Mouse (Mus musculus): ENCODE measurements around the gene Aldh3b2. TPM values are rescaled to one million over a fixed set of nuclear protein-coding genes. Genes with fewer than 3 reads are reported as not detected.

Gene Aldh3b2
- polyA plus RNA-seq, 1 experiment from 2014 or later: 0.51 TPM

DNA sequence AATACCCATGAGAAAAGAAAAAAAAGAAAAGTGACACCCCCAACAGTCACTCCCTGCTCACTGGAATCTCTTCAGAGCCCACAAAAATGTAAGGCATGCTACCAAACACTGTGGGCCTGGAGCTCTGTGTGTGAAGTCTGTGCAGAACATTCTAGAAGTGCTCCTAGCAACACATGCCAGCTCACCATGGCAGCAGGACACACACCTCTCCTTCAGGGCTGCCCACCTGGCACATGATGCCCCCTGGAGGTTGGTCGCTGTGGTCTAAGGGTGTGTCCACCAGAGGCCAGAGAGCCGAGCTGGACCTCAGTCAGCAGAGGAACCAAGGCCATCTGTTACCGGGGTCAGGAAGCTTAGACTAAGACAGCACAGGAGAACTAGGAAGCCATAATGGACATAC, 45.8 kb upstream of the Aldh3b2 start:
- 60% methylated on average over 3 of the region's 3 CpGs for WGBS
- Histone ChIP-seq H3K4me2 (replicated peaks; ENCODE audit: low read depth) (no peak overlapping the region), H3K9me3 (ENCODE audit: control insufficient read depth) (no peaks in the 10 kb centered on the region), H3K4me3 (ENCODE audit: low read depth, low read length) (no peak overlapping the region), H3K9ac (ENCODE audit: low read depth, low read length) (no peak overlapping the region), H3K36me3 (ENCODE audit: control insufficient read depth, insufficient read depth) (no peaks in the 10 kb centered on the region; the same call in 1 of the 2 replicates), H3K27ac (ENCODE audit: low read depth, low read length) (no peak overlapping the region), H3K27me3 (replicated peaks; ENCODE audit: control insufficient read depth, insufficient read depth, low read length) (no peaks in the 10 kb centered on the region), H3K4me1 (replicated peaks; ENCODE audit: control insufficient read depth, insufficient read depth, low read length) (peaks cover 18% of the 10 kb centered on the region; the same call in 1 of the 2 replicates)
- ATAC-seq: no peak
- TF ChIP-seq CTCF (IDR thresholded peaks at IDR 0.05; ENCODE audit: low read depth): peak; percentile 33

DNA sequence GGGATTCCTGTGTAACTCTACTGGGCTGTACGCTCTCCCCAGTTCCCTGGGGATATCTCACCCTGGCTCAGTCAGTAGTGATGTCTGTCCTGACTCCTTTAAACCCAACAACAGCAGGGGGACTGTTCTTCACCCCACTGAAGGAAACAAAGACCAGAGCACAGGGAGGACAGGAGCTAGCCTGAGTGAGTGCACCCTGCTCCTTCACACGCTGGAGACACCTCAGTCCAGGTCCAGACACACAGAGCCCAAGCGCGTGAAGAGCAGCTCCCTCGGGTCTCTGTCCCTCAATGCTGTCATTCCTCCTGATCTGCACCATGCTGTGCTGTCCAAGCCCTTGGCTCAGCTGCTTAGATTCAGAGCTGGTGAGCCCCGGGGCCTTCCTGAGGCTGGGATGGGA, 45.4 kb upstream of the Aldh3b2 start:
- no peaks in the 10 kb centered on the region for H3K27me3 ChIP-seq (replicated peaks; ENCODE audit: control insufficient read depth, insufficient read depth, low read length)
- peaks cover 18% of the 10 kb centered on the region; the same call in 1 of the 2 replicates for H3K4me1 ChIP-seq (replicated peaks; ENCODE audit: control insufficient read depth, insufficient read depth, low read length)
- H3K9ac ChIP-seq (ENCODE audit: low read depth, low read length): no peak overlapping the region
- 65% methylated on average over 6 of the region's 6 CpGs for WGBS
- H3K27ac ChIP-seq (ENCODE audit: low read depth, low read length): no peak overlapping the region
- no peak for TF ChIP-seq CTCF (IDR thresholded peaks at IDR 0.05; ENCODE audit: low read depth)
- H3K4me2 ChIP-seq (replicated peaks; ENCODE audit: low read depth): no peak overlapping the region
- no peaks in the 10 kb centered on the region for H3K9me3 ChIP-seq (ENCODE audit: control insufficient read depth)
- ATAC-seq: no peak
- no peak overlapping the region for H3K4me3 ChIP-seq (ENCODE audit: low read depth, low read length)
- no peaks in the 10 kb centered on the region; the same call in 1 of the 2 replicates for H3K36me3 ChIP-seq (ENCODE audit: control insufficient read depth, insufficient read depth)

DNA sequence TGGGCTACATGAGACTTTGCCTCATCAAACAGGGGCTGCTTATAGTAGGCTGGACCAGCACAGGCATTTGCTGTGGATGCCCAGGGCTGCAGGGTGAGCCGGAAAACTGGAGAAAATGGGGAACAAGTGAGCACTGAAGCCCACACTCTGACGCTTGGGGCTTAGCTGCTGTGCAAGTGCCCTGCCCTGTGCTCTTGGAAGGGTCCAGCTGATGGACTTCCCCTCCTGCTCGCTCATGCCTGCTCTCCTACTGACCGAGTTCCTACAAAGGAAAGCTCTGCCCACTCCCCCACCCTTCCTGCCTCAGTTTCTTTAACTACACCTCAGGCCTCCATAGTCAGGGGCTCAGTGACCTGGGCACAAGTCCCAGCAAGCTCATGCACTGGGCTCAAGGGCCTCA, 44.1 kb upstream of the Aldh3b2 start:
- TF ChIP-seq CTCF (IDR thresholded peaks at IDR 0.05; ENCODE audit: low read depth): no peak
- H3K9ac ChIP-seq (ENCODE audit: low read depth, low read length): no peak overlapping the region
- H3K4me1 ChIP-seq (replicated peaks; ENCODE audit: control insufficient read depth, insufficient read depth, low read length): peaks cover 15% of the 10 kb centered on the region; the same call in 1 of the 2 replicates
- H3K27ac ChIP-seq (ENCODE audit: low read depth, low read length): no peak overlapping the region
- no peaks in the 10 kb centered on the region for H3K9me3 ChIP-seq (ENCODE audit: control insufficient read depth)
- ATAC-seq: no peak
- 89% methylated on average over 4 of the region's 4 CpGs for WGBS
- no peaks in the 10 kb centered on the region for H3K27me3 ChIP-seq (replicated peaks; ENCODE audit: control insufficient read depth, insufficient read depth, low read length)
- H3K4me2 ChIP-seq (replicated peaks; ENCODE audit: low read depth): no peak overlapping the region
- no peaks in the 10 kb centered on the region; the same call in 1 of the 2 replicates for H3K36me3 ChIP-seq (ENCODE audit: control insufficient read depth, insufficient read depth)
- H3K4me3 ChIP-seq (ENCODE audit: low read depth, low read length): no peak overlapping the region

DNA sequence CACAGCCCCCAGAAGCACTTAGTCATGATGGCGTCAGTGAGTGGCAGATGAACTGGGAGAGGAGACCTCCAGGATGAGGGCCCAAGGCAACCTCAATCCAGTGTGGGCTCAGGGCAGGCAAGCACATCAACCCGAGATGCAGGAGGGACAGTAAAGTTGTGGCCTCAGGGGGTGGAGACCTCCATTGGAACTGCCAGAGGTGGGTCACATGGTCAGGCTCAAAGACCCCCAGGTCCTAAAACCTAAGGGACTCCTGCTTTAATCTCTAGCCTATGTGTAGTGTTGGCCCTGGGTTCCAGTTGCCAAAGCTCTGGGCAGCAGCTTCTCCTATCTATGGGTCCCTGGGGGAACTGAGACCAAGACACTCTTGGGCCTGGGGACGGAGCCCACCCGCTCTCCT, 43.3 kb upstream of the Aldh3b2 start:
- no peaks in the 10 kb centered on the region for H3K27me3 ChIP-seq (replicated peaks; ENCODE audit: control insufficient read depth, insufficient read depth, low read length)
- no peak overlapping the region for H3K4me3 ChIP-seq (ENCODE audit: low read depth, low read length)
- peak overlapping the region; percentile 51; the same call in 1 of the 2 replicates for H3K4me2 ChIP-seq (replicated peaks; ENCODE audit: low read depth)
- 79% methylated on average over 4 of the region's 4 CpGs for WGBS
- 0 out of 2 replicates have a peak overlapping the region, but pooled peaks have one; percentile 55 for H3K27ac ChIP-seq (ENCODE audit: low read depth, low read length)
- no peaks in the 10 kb centered on the region for H3K9me3 ChIP-seq (ENCODE audit: control insufficient read depth)
- no peaks in the 10 kb centered on the region; the same call in 1 of the 2 replicates for H3K36me3 ChIP-seq (ENCODE audit: control insufficient read depth, insufficient read depth)
- H3K9ac ChIP-seq (ENCODE audit: low read depth, low read length): no peak overlapping the region
- H3K4me1 ChIP-seq (replicated peaks; ENCODE audit: control insufficient read depth, insufficient read depth, low read length): peaks cover 15% of the 10 kb centered on the region; the same call in 1 of the 2 replicates
- TF ChIP-seq CTCF (IDR thresholded peaks at IDR 0.05; ENCODE audit: low read depth): no peak
- ATAC-seq: no peak

DNA sequence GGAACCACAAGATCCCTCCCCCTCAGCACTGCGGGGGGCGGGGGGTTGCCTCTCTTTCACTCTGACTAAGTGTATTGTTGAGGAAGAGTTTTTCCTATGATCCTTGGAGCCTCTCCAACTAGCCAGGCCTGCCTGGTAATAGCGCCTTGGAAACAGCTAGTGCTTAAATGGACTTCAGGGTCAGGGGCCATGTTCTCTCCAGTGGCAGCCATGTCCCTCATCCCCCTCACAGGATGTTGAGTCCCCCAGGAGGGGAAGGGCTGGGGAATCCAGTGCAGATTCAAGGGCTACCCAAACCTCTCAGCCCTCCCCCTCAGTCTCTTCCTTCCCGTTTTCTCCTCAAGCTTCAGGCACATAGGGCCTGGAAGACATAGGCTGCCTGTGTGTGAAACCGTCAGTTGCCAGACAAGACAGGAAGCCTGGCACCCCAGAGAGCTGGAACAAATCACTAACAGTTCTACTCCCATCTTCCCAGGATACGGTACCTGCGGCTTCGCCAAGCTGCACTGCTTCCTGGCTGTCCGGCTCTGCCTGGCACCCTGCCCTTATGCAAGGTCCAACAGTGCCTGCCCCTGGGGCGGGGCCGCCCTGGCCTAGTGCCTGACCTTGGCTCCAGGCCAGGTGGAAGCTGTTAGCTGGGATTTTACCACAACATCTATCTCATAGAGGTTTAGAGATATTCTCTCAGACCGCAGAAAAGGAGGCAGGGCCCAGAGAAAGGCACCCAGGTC, 42.8 kb upstream of the Aldh3b2 start, which contains the start of gene Aldh3b1:
Gene Aldh3b1, minus strand, starts transcription at position 598 of the 731 bp plus-strand sequence.
- Histone ChIP-seq H3K27ac (ENCODE audit: low read depth, low read length) (peak within 1 kb of the TSS; percentile 55), H3K4me1 (replicated peaks; ENCODE audit: control insufficient read depth, insufficient read depth, low read length) (peaks cover 15% of the 10 kb centered on the region; the same call in 1 of the 2 replicates), H3K27me3 (replicated peaks; ENCODE audit: control insufficient read depth, insufficient read depth, low read length) (no peaks in the 10 kb centered on the region), H3K4me3 (ENCODE audit: low read depth, low read length) (no peak within 1 kb of the TSS), H3K36me3 (ENCODE audit: control insufficient read depth, insufficient read depth) (no peaks in the 10 kb centered on the region; the same call in 1 of the 2 replicates), H3K4me2 (replicated peaks; ENCODE audit: low read depth) (peak within 1 kb of the TSS; percentile 51), H3K9me3 (ENCODE audit: control insufficient read depth) (no peaks in the 10 kb centered on the region), H3K9ac (ENCODE audit: low read depth, low read length) (no peak within 1 kb of the TSS)
- WGBS: 30% methylated on average over 12 of the region's 12 CpGs
- ATAC-seq: peak; percentile 65
- TF ChIP-seq CTCF (IDR thresholded peaks at IDR 0.05; ENCODE audit: low read depth): no peak

DNA sequence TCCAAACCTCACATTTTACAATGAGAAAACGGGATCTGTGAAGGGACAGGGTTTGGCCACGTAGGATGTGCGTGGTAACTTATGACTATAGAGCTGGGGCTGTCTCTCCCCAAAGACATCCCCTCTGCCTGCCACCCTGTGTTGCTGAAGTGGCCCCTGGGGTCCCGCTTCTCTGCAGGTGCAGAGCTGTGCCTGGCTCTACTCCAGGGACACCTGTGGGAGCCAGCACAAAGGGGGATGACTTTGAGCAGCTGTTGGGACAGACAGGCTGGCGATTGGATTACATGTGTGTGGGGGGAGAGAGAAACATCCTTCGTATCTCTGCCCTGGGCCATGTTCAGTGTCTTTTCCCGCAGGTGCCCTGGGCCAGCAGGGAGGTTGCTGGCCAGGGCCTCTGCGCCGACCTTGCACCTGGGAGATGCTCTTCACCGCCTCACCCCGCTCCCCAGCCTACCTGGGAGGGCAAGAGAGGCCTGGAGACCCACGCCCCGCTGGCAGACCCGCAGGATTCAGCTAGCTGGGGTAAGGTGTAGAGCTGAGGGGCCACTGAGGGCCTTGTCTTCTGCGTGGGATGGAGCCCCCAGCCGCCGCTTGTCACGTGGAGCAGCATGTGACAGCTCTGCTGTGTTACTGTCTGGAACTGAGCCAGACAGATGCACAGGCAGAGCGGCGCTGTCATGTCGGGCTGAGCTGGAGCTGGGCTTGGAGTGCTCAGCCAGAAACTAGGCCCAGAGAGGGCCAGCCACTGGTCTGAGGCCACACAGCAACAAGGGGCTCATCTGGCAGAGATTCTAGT, 41.7 kb upstream of the Aldh3b2 start:
- Histone ChIP-seq H3K27ac (ENCODE audit: low read depth, low read length) (peak overlapping the region; percentile 55; the same call in 1 of the 2 replicates), H3K4me3 (ENCODE audit: low read depth, low read length) (no peak overlapping the region), H3K4me1 (replicated peaks; ENCODE audit: control insufficient read depth, insufficient read depth, low read length) (peaks cover 15% of the 10 kb centered on the region; the same call in 1 of the 2 replicates), H3K27me3 (replicated peaks; ENCODE audit: control insufficient read depth, insufficient read depth, low read length) (no peaks in the 10 kb centered on the region), H3K36me3 (ENCODE audit: control insufficient read depth, insufficient read depth) (no peaks in the 10 kb centered on the region; the same call in 1 of the 2 replicates), H3K9ac (ENCODE audit: low read depth, low read length) (no peak overlapping the region), H3K4me2 (replicated peaks; ENCODE audit: low read depth) (no peak overlapping the region), H3K9me3 (ENCODE audit: control insufficient read depth) (no peaks in the 10 kb centered on the region)
- no peak for ATAC-seq
- TF ChIP-seq CTCF (IDR thresholded peaks at IDR 0.05; ENCODE audit: low read depth): no peak
- 70% methylated on average over 21 of the region's 21 CpGs for WGBS

Measured in intestine, postnatal 0 days (tissue).